Mouse (Mus musculus) Muller cell, postnatal 12 days (primary cell): ENCODE results near the gene Arhgap44.

ENCODE experiments used
- DNase-seq: peaks from one replicate; pipeline ENCODE4 v3.0.0-alpha.2; 2015; ENCODE audit errors: inconsistent ontology term

Arhgap44 gene

DNA sequence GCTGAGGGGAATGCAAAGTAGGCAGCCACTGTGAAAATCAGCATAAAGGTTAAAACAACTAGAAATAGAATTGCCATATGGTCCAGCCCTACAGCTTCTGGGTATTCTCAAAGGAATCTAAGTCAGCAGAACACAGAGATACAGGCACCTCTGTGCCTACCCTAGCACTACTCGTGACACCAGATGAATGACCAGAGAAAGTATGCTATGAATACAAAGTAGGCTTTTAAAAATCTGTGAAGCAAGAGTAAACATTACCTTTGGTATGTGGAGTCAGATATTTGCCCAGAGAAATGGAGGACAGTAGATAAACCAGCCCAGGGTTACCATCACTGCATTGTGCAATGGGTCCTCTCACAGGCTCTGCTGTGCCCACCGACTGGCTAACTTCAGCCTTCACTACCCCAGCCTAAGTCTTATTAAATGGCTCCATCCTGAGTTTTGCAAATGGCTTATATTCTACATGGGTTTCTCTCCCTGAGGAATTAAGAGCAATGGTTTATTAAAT lies 25.6 kb downstream of the Arhgap44 start:
- DNase-seq = peak; percentile 17

DNA sequence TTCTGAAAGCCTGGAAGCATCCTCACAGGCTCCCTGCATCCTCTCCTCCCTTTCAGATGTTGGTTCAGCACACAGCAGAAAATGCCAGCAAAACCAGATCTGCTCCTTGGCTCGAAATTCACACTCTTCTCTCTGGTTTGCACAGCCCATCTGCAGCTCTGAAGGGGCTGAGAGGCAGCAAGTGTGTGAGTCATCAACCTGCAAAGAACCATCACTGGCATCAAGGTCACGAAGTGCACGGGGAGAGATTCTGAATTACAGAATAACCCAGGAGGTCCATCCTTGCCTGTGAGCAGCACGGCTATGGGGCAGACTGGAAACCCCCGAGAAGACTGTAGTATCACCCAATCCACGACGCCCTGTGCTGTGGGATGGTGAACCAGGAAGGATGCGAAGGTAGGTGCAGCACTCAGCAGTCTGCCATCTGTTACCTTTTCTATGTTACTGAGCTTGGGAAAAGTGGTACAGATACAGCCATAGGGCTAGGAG lies 27.5 kb downstream of the Arhgap44 start:
- DNase-seq = no peak

DNA sequence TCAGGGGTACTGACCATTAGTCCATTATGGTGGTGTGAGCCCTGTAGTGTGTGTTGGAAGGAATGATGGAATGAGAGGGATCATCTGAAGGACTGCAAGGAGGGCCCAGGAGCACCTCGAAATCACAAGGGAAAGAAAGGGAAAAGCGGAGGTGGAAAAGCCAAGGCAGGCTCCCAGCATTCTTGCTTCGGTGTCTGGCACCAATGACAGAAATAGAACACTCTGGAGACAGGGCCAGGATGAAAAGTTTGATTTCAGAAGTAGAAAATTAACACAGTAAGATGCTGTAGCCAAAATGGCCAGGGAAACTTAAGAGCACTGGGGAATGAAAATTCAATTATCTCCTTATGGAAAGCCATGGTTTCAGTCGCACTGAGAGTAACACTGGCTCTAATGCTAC lies 29.1 kb downstream of the Arhgap44 start:
- no peak for DNase-seq

DNA sequence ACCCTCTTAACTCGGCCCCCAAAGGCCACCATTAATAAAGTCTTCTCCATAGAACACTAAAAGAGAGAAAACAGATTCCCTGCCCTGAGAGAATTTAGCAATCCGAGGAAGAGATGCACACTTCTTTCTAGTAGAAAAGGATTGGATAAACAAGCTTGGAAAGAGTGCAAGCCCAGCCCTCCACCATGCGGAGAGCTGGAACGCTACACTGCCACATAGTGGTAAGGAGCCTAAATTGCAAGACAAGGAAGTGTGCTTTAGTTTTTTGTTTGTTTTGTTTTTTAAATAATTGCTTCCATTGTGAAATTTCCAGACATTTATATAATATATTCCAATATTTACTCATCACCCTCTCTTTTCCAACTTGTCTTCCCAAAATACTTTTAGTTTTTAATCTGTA lies 33.7 kb downstream of the Arhgap44 start:
- DNase-seq = no peak

DNA sequence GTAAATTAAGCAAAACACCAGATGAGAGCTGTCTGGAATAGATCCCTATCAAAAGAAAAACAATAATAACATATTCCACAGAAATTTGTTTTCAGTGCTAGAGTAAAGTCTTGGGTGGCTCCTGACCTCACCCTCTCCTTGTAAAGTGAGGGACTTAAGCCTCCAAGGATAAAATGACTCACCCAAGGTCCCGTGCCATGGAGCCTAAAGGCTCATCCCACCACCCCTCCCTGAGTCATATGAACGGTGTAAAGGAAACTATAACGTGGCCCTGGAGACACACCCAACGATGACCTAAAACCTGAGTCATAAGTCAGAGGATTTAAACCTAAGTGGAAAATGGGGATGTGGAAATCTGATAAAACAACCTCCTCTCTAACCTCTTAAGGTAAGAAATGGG lies 34.1 kb downstream of the Arhgap44 start:
- DNase-seq = no peak

DNA sequence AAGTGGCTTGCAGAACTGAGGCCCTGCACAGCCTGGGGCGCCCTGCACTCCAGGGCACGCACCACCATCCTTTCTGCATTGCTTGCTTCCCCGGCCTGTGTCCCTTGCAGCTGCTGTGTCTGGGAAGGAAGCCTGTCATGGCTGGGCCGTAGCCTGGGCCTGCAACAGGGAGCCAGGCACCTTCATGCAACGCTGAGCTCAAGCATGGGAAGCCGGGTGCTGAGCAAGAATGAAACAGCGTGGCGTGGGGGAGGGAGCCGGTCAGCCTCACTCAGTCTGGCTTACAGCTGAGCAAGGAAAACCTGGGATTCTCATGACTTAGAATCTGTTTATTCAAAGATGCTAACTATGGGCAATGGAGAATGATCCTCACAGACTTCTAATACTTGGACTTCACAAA lies 36.2 kb downstream of the Arhgap44 start:
- DNase-seq = peak; percentile 29

DNA sequence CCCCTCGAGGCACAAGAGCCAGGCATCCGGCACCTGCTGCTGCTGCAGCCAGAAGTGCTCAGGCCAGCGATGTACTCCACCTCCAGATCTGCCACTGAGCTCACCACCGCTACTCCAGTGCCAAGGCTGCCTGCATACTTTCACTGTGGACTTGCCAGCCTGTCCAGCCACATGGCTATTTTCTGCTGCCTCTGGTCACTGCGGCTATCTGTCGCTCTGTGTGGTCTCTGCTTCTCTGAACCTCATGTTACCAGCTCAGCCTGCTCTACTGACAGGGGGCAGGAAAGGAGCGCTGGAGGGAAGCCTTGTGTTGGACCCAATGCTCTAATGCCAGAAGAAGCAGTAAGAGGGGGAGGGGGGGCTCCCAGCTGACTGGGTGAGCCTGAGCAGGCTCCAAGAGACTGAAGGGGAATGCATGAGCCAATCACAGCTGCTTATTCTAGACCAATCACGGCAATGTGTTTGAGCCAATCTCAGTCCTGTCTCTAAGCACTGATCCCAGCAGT lies 37.8 kb downstream of the Arhgap44 start:
- peak; percentile 93 for DNase-seq

DNA sequence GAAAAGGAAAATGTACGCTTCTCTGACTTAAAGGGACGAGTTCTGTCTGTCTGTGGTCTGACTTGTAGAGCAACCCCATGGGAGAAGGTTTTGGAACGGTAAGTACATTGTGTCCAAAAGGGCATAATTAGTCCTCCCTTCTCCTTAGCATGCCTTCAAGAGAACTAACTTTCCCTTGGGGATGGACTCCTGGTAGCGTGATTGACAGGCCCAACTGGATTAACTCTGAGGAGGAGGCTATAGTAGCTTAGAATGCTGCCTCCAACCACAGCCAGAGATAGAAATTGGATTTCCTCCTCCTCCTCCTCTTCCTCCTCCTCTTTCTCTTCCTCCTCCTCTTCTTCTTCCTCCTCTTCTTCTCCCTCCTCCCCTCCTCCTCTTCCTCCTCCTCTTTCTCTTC lies 42.5 kb downstream of the Arhgap44 start:
- DNase-seq = no peak

DNA sequence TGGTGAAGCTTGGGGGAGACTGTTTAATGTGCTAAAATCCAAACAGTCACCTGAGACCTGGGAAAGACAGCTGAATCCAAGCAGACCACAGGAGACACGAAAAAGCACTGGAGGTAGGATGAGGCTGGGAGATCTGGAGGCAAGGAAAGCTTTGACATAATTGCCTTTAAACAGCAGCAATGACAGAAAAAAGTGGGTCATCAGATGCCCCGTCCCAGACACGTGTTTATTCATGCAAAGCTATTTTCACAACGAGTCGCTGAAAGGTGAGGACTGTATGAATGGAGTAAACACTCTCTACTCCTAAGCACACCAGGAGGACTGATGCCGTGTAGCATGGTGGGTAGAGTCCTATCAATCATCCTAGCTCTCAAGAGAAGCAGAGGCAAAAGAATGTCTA lies 47.0 kb downstream of the Arhgap44 start:
- DNase-seq = no peak

DNA sequence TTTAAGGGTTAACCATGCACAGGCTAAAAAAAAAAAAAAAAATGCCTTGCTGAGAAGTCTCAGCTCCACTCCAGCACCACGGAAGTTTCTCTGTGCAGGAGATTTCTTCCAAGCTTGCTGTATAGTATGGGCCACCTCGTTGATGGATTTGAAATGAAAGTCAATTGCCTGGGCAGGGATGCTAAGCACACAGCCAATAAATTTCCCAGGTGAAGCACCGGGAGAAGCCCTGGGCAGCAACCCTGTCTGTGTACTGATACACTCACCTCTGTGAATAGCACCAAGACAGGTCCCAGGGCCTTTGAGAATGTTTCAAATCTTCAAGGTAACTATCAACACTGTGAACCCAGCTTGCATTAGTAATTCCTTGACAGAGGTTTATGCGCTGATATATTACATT lies 50.7 kb downstream of the Arhgap44 start:
- DNase-seq = no peak

DNA sequence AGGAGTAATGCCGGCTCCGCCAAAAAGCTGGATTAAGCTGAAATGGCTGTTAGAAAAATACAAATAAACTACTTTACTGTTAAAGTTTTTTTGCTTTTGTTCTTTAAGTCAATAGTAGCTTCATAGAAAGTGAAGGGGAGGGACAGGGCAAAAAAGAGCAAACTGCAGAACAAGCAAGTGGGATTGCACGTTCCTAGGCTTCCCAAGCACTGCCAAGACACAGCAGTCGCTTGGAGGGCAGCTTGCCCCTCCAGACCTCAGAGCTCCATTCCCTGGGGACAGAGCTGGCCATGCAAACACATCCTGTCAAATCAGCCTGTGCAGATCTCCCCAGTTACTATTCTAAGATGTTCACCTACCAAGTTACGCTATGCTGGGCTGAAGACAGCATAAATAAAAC lies 51.1 kb downstream of the Arhgap44 start:
- DNase-seq = no peak

DNA sequence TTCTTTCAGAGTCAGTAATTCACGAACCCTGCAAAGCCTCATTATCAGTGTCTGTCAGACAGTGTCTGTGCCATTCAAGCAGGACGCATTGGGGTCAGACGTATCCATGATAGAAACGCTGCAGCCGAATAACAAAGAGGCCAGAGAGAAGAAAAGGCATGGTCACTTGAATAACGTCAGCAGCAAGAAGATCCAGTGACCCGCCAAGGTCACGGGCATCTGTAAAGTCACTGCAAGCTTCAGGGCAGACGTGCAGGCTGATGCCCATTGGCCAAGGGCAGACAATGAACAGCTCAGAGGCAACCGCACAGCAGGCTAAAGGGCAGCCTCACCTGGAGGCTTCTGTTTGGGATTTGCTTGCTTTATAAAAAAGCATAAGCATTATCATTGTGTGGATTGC lies 52.7 kb downstream of the Arhgap44 start:
- no peak for DNase-seq

DNA sequence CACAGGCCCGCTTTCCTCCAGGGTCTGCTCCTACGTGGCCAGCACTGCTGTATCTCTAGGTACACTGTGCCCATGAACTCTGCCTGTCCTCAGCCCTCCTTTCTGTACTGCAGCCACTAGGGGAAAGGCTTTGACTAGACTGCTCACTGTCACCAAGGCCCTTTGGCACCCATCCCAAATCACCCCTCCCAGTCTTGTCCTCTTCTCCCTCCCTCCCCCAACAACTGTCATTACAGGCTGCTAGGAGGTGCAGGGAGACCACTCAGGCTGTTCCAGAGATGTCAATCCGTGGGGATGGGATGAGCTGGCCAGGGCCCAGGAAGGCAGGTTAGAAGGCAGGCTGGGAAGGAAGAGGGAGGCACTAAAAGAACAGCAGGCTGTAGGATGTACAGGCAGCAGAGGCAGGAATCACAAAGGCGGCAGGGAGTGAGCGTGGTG lies 55.0 kb downstream of the Arhgap44 start:
- peak; percentile 26 for DNase-seq

DNA sequence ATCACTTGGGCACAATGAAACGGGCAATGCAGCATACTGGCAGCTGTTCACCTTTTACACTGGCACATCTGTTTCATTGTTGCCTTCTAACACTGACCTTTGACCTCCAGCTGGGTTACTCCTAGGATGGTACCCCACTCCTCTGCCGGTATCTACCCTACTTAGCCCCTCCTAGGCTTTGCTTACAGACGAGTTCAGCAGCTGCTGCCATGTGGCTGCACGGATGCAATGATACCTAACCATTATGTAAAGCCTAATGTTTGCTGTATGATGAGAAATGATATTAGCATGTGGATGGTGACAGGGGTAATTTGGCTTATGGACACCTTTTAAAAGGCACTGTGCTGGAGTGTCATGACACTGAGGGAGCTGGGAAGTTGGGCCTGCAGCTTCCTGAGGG lies 55.6 kb downstream of the Arhgap44 start:
- DNase-seq = no peak

DNA sequence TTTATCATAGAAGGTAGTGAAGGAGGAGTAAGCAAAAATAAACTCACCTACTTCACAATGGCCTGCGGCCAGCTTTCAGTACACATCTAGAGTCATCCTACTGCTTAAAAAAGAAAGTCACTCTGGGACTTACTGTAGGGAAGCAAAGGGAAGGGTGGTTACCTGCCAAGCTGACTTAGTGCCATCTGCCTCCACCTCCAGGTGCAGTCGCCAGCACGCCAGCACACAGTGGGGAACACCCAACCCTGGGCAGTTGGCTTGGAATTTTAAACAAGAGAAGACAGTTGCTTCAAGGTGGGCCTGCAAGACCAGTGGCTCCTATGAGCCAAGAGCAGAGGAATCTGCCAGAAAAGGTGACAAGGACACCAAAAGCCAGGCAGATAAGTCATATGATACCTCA lies 58.7 kb downstream of the Arhgap44 start:
- no peak for DNase-seq

DNA sequence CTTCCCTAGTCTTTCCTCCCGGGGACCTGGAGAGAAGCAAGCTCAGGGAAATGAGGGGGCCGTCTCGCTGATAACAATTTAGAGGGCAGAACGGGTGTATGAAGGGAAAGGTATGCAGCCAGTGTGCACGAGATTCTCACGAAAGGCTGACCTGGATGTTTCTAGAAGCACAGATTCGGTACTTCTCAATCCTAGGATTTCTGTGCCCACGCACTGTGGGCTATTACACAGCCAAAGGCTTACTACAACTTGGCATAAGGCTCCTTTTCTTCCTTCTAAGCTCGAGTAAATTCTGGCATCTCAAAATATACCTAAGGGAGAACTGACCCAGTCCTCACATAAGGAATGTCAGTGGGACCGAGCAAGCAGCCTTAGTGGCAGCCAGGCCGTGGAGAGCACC lies 61.6 kb downstream of the Arhgap44 start:
- DNase-seq = no peak

DNA sequence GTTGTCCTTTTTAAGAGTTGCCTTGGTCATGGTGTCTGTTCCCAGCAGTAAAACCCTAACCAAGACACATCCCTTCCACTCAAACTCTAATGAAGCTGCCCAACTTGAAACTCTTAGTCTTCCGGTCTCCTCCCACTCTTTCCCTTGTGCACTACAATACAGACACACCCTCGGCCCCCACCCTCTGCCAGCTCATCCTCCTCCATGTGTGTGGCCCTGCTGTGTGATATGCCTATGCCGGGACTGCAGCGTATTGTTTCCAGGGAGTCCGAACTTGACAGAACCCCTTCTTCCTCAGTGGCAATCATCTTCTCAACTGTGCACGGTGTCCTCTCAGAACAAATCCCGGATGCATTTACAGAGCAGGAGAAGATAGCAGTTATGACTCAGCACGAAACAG lies 62.7 kb downstream of the Arhgap44 start:
- no peak for DNase-seq

DNA sequence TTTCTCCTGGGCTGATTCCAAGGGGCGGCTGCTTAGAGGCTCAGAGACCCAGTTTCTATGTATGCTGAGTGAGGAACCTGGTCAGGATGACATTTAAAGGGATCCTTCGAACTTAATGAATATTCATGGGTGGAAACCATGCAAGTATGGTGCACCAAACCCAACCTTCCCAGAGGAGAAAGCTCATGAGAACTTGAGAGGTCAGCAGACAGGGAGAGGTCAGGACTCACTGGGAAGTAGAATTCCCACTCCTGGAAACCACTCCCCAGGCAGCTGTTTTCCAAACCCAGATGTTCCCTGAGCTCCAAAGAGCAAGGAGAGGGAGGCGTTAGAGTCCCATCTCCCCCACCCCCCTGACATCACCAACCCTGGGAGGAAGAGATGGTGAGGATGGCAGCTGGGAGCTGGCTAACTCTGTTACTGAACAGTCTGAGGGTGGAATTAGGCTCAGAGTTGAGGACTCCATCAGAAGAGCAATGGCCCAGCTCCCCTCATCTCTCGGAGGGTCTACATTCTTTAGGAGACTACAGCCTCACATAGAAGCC lies 65.2 kb downstream of the Arhgap44 start:
- no peak for DNase-seq

DNA sequence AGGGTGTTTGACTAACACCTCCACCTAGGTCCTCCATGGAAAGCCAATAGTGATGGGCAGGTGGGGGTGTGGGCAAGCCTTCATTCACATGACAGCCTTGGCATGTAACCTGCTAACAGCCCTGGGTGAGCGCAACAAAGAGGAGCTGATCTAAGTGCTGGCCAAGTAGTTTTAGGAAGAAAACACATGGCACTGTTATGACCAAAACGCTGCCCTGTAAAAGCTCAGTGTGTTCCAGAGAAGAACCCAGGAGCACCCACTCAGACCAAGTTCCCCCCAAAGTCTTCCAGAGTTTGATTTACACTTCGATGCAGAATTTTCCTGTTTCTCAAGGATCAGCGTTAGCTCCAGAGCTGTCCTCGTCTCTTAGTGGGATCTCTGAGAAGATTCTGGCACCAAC lies 65.9 kb downstream of the Arhgap44 start:
- DNase-seq = no peak

DNA sequence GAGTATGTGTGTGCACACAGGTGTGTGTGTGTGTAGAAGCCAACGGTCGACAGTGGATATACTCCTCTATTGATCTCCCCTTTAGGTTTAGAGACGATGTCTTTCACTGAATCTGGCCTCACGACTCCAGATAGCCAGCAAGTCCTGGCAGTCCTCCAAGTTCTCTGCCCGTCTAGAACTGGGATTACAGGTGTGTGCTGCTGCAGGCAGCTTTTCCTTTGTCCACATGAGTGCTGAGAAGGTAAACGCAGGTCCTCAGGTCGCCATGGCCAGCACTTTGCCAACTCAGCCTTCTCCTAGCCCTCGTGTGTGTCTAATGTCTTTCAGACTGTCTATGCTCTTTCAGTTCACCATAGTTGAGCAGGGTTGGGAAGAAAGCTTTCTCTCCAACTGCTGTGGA lies 69.9 kb downstream of the Arhgap44 start:
- DNase-seq = no peak

DNA sequence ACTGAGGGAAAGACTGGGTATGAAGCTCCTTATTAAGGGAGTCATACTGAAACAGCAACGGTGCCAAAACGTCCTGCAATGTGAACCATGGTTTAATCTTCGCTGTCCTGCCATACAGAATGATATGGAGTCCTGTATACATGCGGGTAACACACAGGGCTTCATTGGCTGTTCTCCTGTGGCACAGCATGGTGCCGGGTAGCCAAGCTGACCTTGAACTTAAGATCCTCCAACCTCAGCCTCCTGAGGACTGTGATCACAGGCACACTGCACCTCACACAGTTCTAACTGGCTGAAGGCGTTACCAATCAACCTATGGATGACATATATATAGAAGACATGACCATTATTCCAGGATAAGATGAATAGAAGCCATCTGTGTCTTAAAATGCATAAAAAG lies 72.4 kb downstream of the Arhgap44 start:
- no peak for DNase-seq

DNA sequence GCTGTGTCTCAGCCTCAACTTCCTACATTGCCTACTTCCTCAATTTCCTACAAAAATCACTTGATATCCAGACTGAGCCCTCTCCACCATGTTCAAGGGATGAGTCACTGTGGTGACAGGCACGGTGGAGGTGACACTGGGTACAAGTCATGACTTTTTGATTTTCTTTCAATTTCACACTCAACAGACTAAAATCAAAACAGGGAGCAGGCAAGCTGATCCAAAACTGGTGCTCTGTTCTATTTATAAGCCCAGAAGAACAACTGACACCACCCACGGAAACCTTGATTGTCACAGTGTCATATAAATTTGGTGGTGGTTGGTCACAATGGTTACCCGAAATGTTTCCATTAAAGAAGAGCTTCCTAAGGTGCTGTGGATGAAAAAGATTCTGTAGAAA lies 72.8 kb downstream of the Arhgap44 start:
- DNase-seq = no peak

DNA sequence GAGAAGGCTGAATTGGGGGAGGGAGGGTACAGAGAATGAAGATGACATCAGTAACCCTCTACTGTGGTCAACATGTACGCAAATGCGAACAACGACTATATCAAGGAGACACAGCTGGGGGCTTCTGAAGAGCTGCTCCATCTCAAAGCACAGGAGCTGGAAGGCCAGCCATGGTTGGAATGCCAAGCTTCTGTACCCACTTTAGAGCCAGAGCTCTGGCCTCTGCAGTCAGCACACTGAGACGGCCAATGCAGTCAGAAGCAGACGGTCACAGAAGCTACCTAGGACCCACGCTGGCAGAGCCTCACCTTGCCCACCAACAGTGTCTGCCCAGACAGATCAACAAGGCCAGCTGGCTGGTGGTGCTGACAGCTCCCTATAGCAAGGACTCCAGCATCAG lies 73.5 kb downstream of the Arhgap44 start:
- DNase-seq = no peak
